Mouse (Mus musculus): ENCODE data around the gene Col18a1. TPM values are rescaled to one million over a fixed set of nuclear protein-coding genes. Genes with fewer than 3 reads are reported as not detected.

The Col18a1 gene
- polyA plus RNA-seq (2015; fragmentation: Nextera tagmentation; extraction: Ambion mirVana) = 30.0 and 33.2 TPM in 2 replicates

GRCm38 (mm10) chr10:77165963-77166717, at the start of gene Col18a1:
TSS of gene Col18a1 (minus strand) at chr10:77166548.
- H3K4me3 ChIP-seq (ENCODE audit: low read depth, low read length) = peak within 1 kb of the TSS; percentile 34
- 2% methylated on average over 39 of the region's 42 CpGs for WGBS
- ATAC-seq (peak; percentile 84), DNase-seq (ENCODE audit: low spot score) (peak; percentile 57)
- H3K27me3 ChIP-seq (replicated peaks; ENCODE audit: insufficient read depth, low read length) = no peaks in the 10 kb centered on the region
- H3K36me3 ChIP-seq (ENCODE audit: insufficient read depth, low read length) = no peaks in the 10 kb centered on the region
- TF ChIP-seq CTCF (IDR thresholded peaks at IDR 0.05) (no peak), EP300 (IDR thresholded peaks at IDR 0.05) (no peak)
- peaks cover 13% of the 10 kb centered on the region; the same call in 1 of the 2 replicates for H3K4me1 ChIP-seq (ENCODE audit: insufficient read depth, low read depth, low read length)
- H3K9me3 ChIP-seq (ENCODE audit: low read length) = no peaks in the 10 kb centered on the region
- peak within 1 kb of the TSS; percentile 56 for H3K4me2 ChIP-seq (replicated peaks; ENCODE audit: low read depth, low read length)
- H3K27ac ChIP-seq (ENCODE audit: low read length) = no peak within 1 kb of the TSS
- no peak within 1 kb of the TSS for H3K9ac ChIP-seq (replicated peaks; ENCODE audit: low read depth)

GRCm38 (mm10) chr10:77215641-77216040, 49.3 kb upstream of the Col18a1 start:
- Histone ChIP-seq H3K27me3 (replicated peaks; ENCODE audit: insufficient read depth, low read length) (no peaks in the 10 kb centered on the region), H3K36me3 (ENCODE audit: insufficient read depth, low read length) (no peaks in the 10 kb centered on the region), H3K4me3 (ENCODE audit: low read depth, low read length) (no peak overlapping the region), H3K9me3 (ENCODE audit: low read length) (no peaks in the 10 kb centered on the region), H3K9ac (replicated peaks; ENCODE audit: low read depth) (no peak overlapping the region), H3K27ac (ENCODE audit: low read length) (peak overlapping the region; percentile 62), H3K4me2 (replicated peaks; ENCODE audit: low read depth, low read length) (no peak overlapping the region), H3K4me1 (ENCODE audit: insufficient read depth, low read depth, low read length) (peaks cover 18% of the 10 kb centered on the region; the same call in 1 of the 2 replicates)
- DNase-seq (ENCODE audit: low spot score) (peak; percentile 49), ATAC-seq (peak; percentile 46)
- WGBS = 50% methylated on average over 4 of the region's 4 CpGs
- TF ChIP-seq CTCF (IDR thresholded peaks at IDR 0.05) = no peak
- peak; percentile 88 for TF ChIP-seq EP300 (IDR thresholded peaks at IDR 0.05)

DNA sequence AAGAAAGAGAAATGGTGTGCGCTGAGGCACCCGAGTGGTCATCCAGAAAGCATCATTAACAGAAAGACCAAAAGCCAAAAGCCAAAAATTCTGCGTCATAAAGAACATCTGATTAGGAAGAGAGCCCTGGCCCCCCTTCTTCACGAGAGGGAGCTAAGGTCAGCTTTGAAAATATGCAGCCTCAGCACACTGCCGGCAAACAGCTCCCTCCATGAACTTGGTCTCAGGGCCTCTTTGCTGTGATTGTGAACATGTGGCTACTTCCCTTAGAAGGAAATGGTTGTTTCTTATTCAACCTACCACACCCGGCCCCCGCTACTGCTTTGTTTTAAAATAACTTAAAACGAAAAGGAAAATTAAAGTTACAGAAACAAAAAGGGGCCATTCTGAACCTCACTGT, 48.2 kb upstream of the Col18a1 start:
- ATAC-seq (no peak), DNase-seq (ENCODE audit: low spot score) (peak; percentile 76)
- Histone ChIP-seq H3K4me1 (ENCODE audit: insufficient read depth, low read depth, low read length) (peaks cover 18% of the 10 kb centered on the region; the same call in 1 of the 2 replicates), H3K4me3 (ENCODE audit: low read depth, low read length) (no peak overlapping the region), H3K9ac (replicated peaks; ENCODE audit: low read depth) (no peak overlapping the region), H3K27ac (ENCODE audit: low read length) (peak overlapping the region; percentile 62; the same call in 1 of the 2 replicates), H3K4me2 (replicated peaks; ENCODE audit: low read depth, low read length) (no peak overlapping the region), H3K27me3 (replicated peaks; ENCODE audit: insufficient read depth, low read length) (no peaks in the 10 kb centered on the region), H3K36me3 (ENCODE audit: insufficient read depth, low read length) (no peaks in the 10 kb centered on the region), H3K9me3 (ENCODE audit: low read length) (no peaks in the 10 kb centered on the region)
- WGBS = 28% methylated on average over 8 of the region's 8 CpGs
- TF ChIP-seq CTCF (IDR thresholded peaks at IDR 0.05) (no peak), EP300 (IDR thresholded peaks at IDR 0.05) (peak; percentile 35; the same call in 1 of the 2 replicates)

GRCm38 (mm10) chr10:77213483-77213882, 47.1 kb upstream of the Col18a1 start:
- H3K4me2 ChIP-seq (replicated peaks; ENCODE audit: low read depth, low read length) = no peak overlapping the region
- no peaks in the 10 kb centered on the region for H3K36me3 ChIP-seq (ENCODE audit: insufficient read depth, low read length)
- no peak overlapping the region for H3K4me3 ChIP-seq (ENCODE audit: low read depth, low read length)
- no peak overlapping the region for H3K27ac ChIP-seq (ENCODE audit: low read length)
- H3K9me3 ChIP-seq (ENCODE audit: low read length) = no peaks in the 10 kb centered on the region
- H3K4me1 ChIP-seq (ENCODE audit: insufficient read depth, low read depth, low read length) = peaks cover 18% of the 10 kb centered on the region; the same call in 1 of the 2 replicates
- ATAC-seq (no peak), DNase-seq (ENCODE audit: low spot score) (peak; percentile 59)
- TF ChIP-seq EP300 (IDR thresholded peaks at IDR 0.05) (peak; percentile 63), CTCF (IDR thresholded peaks at IDR 0.05) (no peak)
- 72% methylated on average over 5 of the region's 5 CpGs for WGBS
- no peak overlapping the region for H3K9ac ChIP-seq (replicated peaks; ENCODE audit: low read depth)
- H3K27me3 ChIP-seq (replicated peaks; ENCODE audit: insufficient read depth, low read length) = no peaks in the 10 kb centered on the region

GRCm38 (mm10) chr10:77212354-77213120, 46.2 kb upstream of the Col18a1 start:
- WGBS = 72% methylated on average over 6 of the region's 6 CpGs
- H3K9me3 ChIP-seq (ENCODE audit: low read length) = no peaks in the 10 kb centered on the region
- no peaks in the 10 kb centered on the region for H3K27me3 ChIP-seq (replicated peaks; ENCODE audit: insufficient read depth, low read length)
- H3K4me3 ChIP-seq (ENCODE audit: low read depth, low read length) = no peak overlapping the region
- no peaks in the 10 kb centered on the region for H3K36me3 ChIP-seq (ENCODE audit: insufficient read depth, low read length)
- no peak for DNase-seq (ENCODE audit: low spot score)
- no peak for TF ChIP-seq CTCF (IDR thresholded peaks at IDR 0.05)
- no peak for TF ChIP-seq EP300 (IDR thresholded peaks at IDR 0.05)
- ATAC-seq = no peak
- H3K4me1 ChIP-seq (ENCODE audit: insufficient read depth, low read depth, low read length) = peaks cover 18% of the 10 kb centered on the region; the same call in 1 of the 2 replicates
- H3K27ac ChIP-seq (ENCODE audit: low read length) = peak overlapping the region; percentile 61
- no peak overlapping the region for H3K9ac ChIP-seq (replicated peaks; ENCODE audit: low read depth)
- no peak overlapping the region for H3K4me2 ChIP-seq (replicated peaks; ENCODE audit: low read depth, low read length)

DNA sequence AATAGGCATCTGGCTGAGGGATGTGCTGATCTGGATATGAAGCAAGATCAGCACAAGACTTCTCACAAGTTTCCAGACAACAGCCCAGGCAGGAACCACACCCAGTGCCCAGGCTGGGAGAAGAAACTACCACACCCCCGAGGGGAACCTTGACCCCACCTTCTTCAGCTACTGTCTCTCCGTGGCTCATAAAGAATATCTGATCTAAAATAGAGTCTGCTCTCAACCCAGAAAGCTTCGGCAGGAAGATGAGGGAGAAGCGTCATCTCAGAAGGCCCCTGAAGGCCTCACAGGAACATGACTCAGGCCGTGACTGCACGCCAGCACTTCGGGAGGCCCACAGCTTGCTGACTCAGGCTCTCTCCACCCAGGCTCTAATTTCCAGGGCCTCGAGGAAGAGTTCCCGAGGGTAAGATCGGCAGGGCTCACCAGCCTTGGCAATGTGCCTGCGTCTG, 44.8 kb upstream of the Col18a1 start:
- peaks cover 21% of the 10 kb centered on the region; the same call in 1 of the 2 replicates for H3K4me1 ChIP-seq (ENCODE audit: insufficient read depth, low read depth, low read length)
- no peak overlapping the region for H3K4me2 ChIP-seq (replicated peaks; ENCODE audit: low read depth, low read length)
- H3K4me3 ChIP-seq (ENCODE audit: low read depth, low read length) = no peak overlapping the region
- H3K27me3 ChIP-seq (replicated peaks; ENCODE audit: insufficient read depth, low read length) = no peaks in the 10 kb centered on the region
- H3K36me3 ChIP-seq (ENCODE audit: insufficient read depth, low read length) = no peaks in the 10 kb centered on the region
- no peak for TF ChIP-seq CTCF (IDR thresholded peaks at IDR 0.05)
- TF ChIP-seq EP300 (IDR thresholded peaks at IDR 0.05) = peak; percentile 55
- peak overlapping the region; percentile 61 for H3K27ac ChIP-seq (ENCODE audit: low read length)
- no peaks in the 10 kb centered on the region for H3K9me3 ChIP-seq (ENCODE audit: low read length)
- 15% methylated on average over 11 of the region's 11 CpGs for WGBS
- H3K9ac ChIP-seq (replicated peaks; ENCODE audit: low read depth) = no peak overlapping the region
- ATAC-seq = peak; percentile 69
- peak; percentile 85 for DNase-seq (ENCODE audit: low spot score)

Data from lung, postnatal 0 days (tissue).